Mouse (Mus musculus): ENCODE data around the gene Ralgapa2. TPM values are rescaled to one million over a fixed set of nuclear protein-coding genes. Genes with fewer than 3 reads are reported as not detected.

Gene Ralgapa2
- total and polyA plus RNA-seq, 3 experiments = 5.6 to 10.3 (median 8.9) TPM

DNA sequence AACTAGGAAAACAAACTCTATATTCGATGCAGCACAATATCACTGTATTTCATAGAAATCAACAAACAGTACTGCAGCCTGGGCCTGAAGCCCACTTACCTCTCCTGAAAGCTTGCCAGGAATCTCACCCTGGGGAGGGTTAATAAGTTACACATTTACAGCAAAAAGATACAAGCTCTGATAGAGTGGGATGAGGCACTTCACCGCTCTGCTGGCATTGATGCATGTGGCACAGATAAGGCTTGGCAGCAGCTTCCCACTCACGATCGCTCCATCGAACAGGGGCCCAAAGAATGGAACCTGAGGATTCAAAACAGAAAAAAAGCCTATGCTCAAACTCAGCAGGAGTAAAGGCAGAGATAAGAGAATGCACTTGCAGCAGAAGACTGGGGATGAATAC, 197.4 kb downstream of the Ralgapa2 start:
- dilution Hi-C loops (cut with MboI; ENCODE audit: extremely low pct_ligation_motif_present, extremely low pct_unique_long_range_greater_than_20kb, low sequenced_read_pairs) = no loop called here
- H3K79me2 ChIP-seq (replicated peaks; ENCODE audit: control insufficient read depth, extremely low read depth, insufficient read depth, poor library complexity, severe bottlenecking) = no peaks in the 10 kb centered on the region
- no peaks in the 10 kb centered on the region for H3K9me3 ChIP-seq (replicated peaks; ENCODE audit: low read length)
- no peak overlapping the region for H3K27ac ChIP-seq (ENCODE audit: insufficient read depth, low read depth)
- no peak overlapping the region for H3K9ac ChIP-seq (ENCODE audit: insufficient read depth, low read depth)
- H3K4me3 ChIP-seq (replicated peaks in 1 of 3; ENCODE audit: low read depth in 2 of 3, low read length in 2 of 3, poor library complexity in 1 of 3) = no peak overlapping the region
- no peak overlapping the region for H3K4me2 ChIP-seq (ENCODE audit: insufficient read depth, low read depth, poor library complexity, severe bottlenecking)
- H3K27me3 ChIP-seq (replicated peaks) = no peaks in the 10 kb centered on the region
- peaks cover 4 to 48% of the 10 kb centered on the region in 2 experiments; a peak in 3 of 4 replicates for H3K4me1 ChIP-seq (ENCODE audit: control insufficient read depth in 1 of 2, insufficient read depth in 2 of 2)
- no peak for DNase-seq (ENCODE audit: extremely low read depth)
- in situ Hi-C loops (cut with MboI; ENCODE audit: low pct_ligation_motif_present, low pct_unique_long_range_greater_than_20kb, low sequenced_read_pairs) = no loop called here
- no peak for TF ChIP-seq RAD21 (IDR thresholded peaks at IDR 0.05; ENCODE audit: low read depth, low read length)
- no peak for TF ChIP-seq EP300 (IDR thresholded peaks at IDR 0.05; ENCODE audit: low read length)
- TF ChIP-seq MAFK (IDR thresholded peaks at IDR 0.05; ENCODE audit: insufficient replicate concordance, low read length) = no peak
- TF ChIP-seq ZKSCAN1 (IDR thresholded peaks at IDR 0.05; ENCODE audit: borderline replicate concordance, low read depth, low read length) = no peak
- TF ChIP-seq ZC3H11A (IDR thresholded peaks at IDR 0.05; ENCODE audit: low read depth, low read length) = no peak
- peaks cover 0 to 31% of the 10 kb centered on the region in 2 experiments for H3K36me3 ChIP-seq (replicated peaks in 1 of 2; ENCODE audit: control insufficient read depth in 1 of 2, insufficient read depth in 1 of 2, low read length in 1 of 2)

DNA sequence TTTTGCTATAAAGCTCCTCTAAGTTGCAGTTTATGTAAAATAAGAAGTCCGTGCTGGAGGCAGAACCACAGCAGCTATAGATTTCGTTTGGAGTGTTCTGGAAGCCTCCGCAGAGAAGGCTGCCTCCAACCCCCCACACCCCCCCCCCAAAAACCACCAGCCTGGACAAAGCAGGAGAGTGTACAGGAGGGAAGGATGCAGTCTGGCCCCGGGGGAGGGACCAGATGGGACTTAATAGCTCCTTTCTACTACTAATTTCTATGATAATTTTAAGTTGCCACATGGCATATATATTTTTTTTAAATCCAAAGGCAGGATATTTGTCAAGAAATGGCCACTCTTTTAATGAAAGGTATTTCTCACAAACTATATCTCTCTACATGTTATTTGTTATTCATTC, 198.3 kb downstream of the Ralgapa2 start:
- no peak for DNase-seq (ENCODE audit: extremely low read depth)
- Histone ChIP-seq H3K79me2 (replicated peaks; ENCODE audit: control insufficient read depth, extremely low read depth, insufficient read depth, poor library complexity, severe bottlenecking) (no peaks in the 10 kb centered on the region), H3K9ac (ENCODE audit: insufficient read depth, low read depth) (no peak overlapping the region), H3K36me3 (replicated peaks in 1 of 2; ENCODE audit: control insufficient read depth in 1 of 2, insufficient read depth in 1 of 2, low read length in 1 of 2) (peaks cover 0 to 39% of the 10 kb centered on the region in 2 experiments), H3K9me3 (replicated peaks; ENCODE audit: low read length) (no peaks in the 10 kb centered on the region), H3K4me3 (replicated peaks in 1 of 3; ENCODE audit: low read depth in 2 of 3, low read length in 2 of 3, poor library complexity in 1 of 3) (no peak overlapping the region), H3K27me3 (replicated peaks) (no peaks in the 10 kb centered on the region), H3K4me1 (ENCODE audit: control insufficient read depth in 1 of 2, insufficient read depth in 2 of 2) (peaks cover 4 to 52% of the 10 kb centered on the region in 2 experiments; a peak in 3 of 4 replicates), H3K27ac (ENCODE audit: insufficient read depth, low read depth) (no peak overlapping the region), H3K4me2 (ENCODE audit: insufficient read depth, low read depth, poor library complexity, severe bottlenecking) (no peak overlapping the region)
- in situ Hi-C loops (cut with MboI; ENCODE audit: low pct_ligation_motif_present, low pct_unique_long_range_greater_than_20kb, low sequenced_read_pairs) (no loop called here), dilution Hi-C loops (cut with MboI; ENCODE audit: extremely low pct_ligation_motif_present, extremely low pct_unique_long_range_greater_than_20kb, low sequenced_read_pairs) (no loop called here)
- TF ChIP-seq ZC3H11A (IDR thresholded peaks at IDR 0.05; ENCODE audit: low read depth, low read length) (no peak), MYC (IDR thresholded peaks at IDR 0.05; ENCODE audit: low read depth, low read length) (no peak), TBP (conservative IDR thresholded peaks at IDR 0.05; ENCODE audit: low read depth, low read length) (no peak), JUND (conservative IDR thresholded peaks at IDR 0.05; ENCODE audit: low read depth, low read length) (no peak), RCOR1 (conservative IDR thresholded peaks at IDR 0.05; ENCODE audit: low read depth, low read length) (no peak), ZMIZ1 (IDR thresholded peaks at IDR 0.05; ENCODE audit: low read depth, low read length) (no peak), SIN3A (IDR thresholded peaks at IDR 0.05; ENCODE audit: low read length) (no peak), JUN (IDR thresholded peaks at IDR 0.05; ENCODE audit: insufficient read depth, low read depth, low read length) (no peak), BHLHE40 (IDR thresholded peaks at IDR 0.05; ENCODE audit: low read depth, low read length) (no peak)

DNA sequence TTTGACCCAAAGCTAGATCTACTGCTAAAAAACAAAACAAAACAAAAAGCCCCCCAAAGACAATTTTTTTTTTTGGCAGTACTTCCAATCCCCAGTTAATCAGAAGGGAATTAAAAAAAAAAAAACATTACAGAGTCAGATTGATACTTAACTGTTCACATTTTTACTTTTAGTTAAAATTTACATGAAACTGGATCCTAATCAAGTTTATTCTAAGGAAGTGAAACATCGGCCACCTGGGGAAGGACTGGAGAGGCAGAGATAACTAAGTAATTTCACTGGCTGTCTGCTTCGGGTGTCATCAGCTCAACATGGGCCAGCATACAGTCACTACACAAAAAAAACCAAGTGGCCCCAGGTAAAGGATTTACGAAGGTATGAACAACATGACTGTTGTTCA, 201.4 kb downstream of the Ralgapa2 start:
- TF ChIP-seq JUN (IDR thresholded peaks at IDR 0.05; ENCODE audit: insufficient read depth, low read depth, low read length) (no peak), IRF4 (IDR thresholded peaks at IDR 0.05; ENCODE audit: low read depth, low read length) (peak; percentile 64; the same call in 1 of the 2 replicates), MEF2A (IDR thresholded peaks at IDR 0.05; ENCODE audit: borderline replicate concordance, low read depth, low read length) (no peak), EP300 (IDR thresholded peaks at IDR 0.05; ENCODE audit: low read length) (peak; percentile 72), UBTF (IDR thresholded peaks at IDR 0.05; ENCODE audit: low read depth, low read length) (no peak), SIN3A (IDR thresholded peaks at IDR 0.05; ENCODE audit: low read length) (no peak; the same call in 1 of the 2 replicates), CHD2 (IDR thresholded peaks at IDR 0.05; ENCODE audit: low read length) (no peak), ELF1 (IDR thresholded peaks at IDR 0.05; ENCODE audit: low read depth, low read length) (no peak), ZNF384 (IDR thresholded peaks at IDR 0.05; ENCODE audit: low read depth, low read length) (peak; percentile 63)
- H3K79me2 ChIP-seq (replicated peaks; ENCODE audit: control insufficient read depth, extremely low read depth, insufficient read depth, poor library complexity, severe bottlenecking) = no peaks in the 10 kb centered on the region
- no peaks in the 10 kb centered on the region for H3K9me3 ChIP-seq (replicated peaks; ENCODE audit: low read length)
- in situ Hi-C loops (cut with MboI; ENCODE audit: low pct_ligation_motif_present, low pct_unique_long_range_greater_than_20kb, low sequenced_read_pairs) (no loop called here), dilution Hi-C loops (cut with MboI; ENCODE audit: extremely low pct_ligation_motif_present, extremely low pct_unique_long_range_greater_than_20kb, low sequenced_read_pairs) (no loop called here)
- H3K36me3 ChIP-seq (replicated peaks in 1 of 2; ENCODE audit: control insufficient read depth in 1 of 2, insufficient read depth in 1 of 2, low read length in 1 of 2) = peaks cover 0 to 34% of the 10 kb centered on the region in 2 experiments
- no peak overlapping the region for H3K4me3 ChIP-seq (replicated peaks in 1 of 3; ENCODE audit: low read depth in 2 of 3, low read length in 2 of 3, poor library complexity in 1 of 3)
- peaks cover 4 to 55% of the 10 kb centered on the region in 2 experiments; a peak in 3 of 4 replicates for H3K4me1 ChIP-seq (ENCODE audit: control insufficient read depth in 1 of 2, insufficient read depth in 2 of 2)
- peak; percentile 60 for DNase-seq (ENCODE audit: extremely low read depth)
- H3K27ac ChIP-seq (ENCODE audit: insufficient read depth, low read depth) = no peak overlapping the region
- H3K4me2 ChIP-seq (ENCODE audit: insufficient read depth, low read depth, poor library complexity, severe bottlenecking) = peak overlapping the region; percentile 50; the same call in 1 of the 2 replicates
- H3K9ac ChIP-seq (ENCODE audit: insufficient read depth, low read depth) = no peak overlapping the region
- no peaks in the 10 kb centered on the region for H3K27me3 ChIP-seq (replicated peaks)
